Mouse (Mus musculus) olfactory bulb, adult 2 months (tissue): ENCODE data around the gene Capn8.

Experiments
- CTCF ChIP-seq: fragments of 200-500 bp; IDR thresholded peaks from 2 replicates; pipeline ENCODE4 v1.5.1; 2012; ENCODE audit warnings: low read depth, mild to moderate bottlenecking, low read length, moderate library complexity; ENCODE audit not compliant: insufficient read depth
- POLR2A ChIP-seq: fragments of 200-500 bp; IDR thresholded peaks from 2 replicates; pipeline ENCODE4 v1.6.1; 2012; ENCODE audit warnings: mild to moderate bottlenecking, low read depth, low read length, moderate library complexity; ENCODE audit not compliant: insufficient read depth

DNA sequence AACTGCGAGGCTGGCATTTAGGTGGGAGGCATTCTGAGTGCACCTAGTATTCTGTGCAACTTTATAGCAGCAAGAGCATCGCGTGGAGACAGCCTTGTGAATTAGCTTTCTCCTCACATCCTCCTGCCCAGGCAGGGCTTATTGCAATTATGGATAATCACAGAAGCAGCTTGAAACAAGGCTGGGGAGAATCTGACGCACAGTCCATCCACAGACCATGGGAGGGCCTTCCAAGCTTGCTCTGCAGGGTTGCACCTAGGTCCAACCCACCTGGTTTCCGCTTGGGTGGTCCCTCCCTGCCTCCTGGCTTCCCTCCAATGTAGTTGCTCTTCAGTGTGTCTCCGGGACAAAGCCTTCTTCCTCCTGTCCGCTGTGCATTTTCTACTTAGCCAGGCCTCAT lies 74.2 kb downstream of the Capn8 start:
- TF ChIP-seq POLR2A: no peak
- no peak for TF ChIP-seq CTCF
